Mouse (Mus musculus) lung, postnatal 0 days (tissue): ENCODE measurements around the gene Mxra7.

Source experiments
- CTCF ChIP-seq: IDR thresholded peaks from 2 replicates; pipeline ENCODE4 v1.5.1; 2016; ENCODE audit warnings: antibody characterized with exemption, mild to moderate bottlenecking
- EP300 ChIP-seq: IDR thresholded peaks from 2 replicates; pipeline ENCODE4 v1.6.1; 2016; ENCODE audit warnings: antibody characterized with exemption, mild to moderate bottlenecking, control low read depth

DNA sequence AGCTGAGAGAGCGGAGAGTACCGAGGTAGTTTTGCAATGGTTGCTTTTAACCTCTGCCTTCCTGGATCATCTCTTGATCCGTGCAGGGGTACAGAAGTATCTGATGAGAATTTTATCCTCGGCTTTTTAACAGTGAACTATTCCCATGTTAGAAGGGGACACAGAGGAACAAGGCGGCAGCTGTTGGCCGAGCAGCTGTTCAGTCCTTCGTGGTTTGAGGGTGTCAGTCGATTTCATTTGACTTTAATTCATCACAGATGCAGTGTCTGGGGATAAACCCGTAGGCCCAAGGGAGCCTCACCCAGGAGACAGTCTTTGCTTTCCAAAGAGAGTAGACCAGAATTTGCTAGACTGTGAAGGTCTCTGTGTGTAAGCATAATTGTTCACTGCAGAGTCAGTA is 43.7 kb upstream of the Mxra7 start:
- TF ChIP-seq CTCF (no peak), EP300 (no peak)
